Mouse (Mus musculus) megakaryocyte-erythroid progenitor cell, adult 5-6 weeks (primary cell): Measurements from ENCODE around the gene Ttc24. TPM values are rescaled to one million over a fixed set of nuclear protein-coding genes. Genes with fewer than 3 reads are reported as not detected.

ENCODE experiments used
- ATAC-seq: replicated peaks from 2 replicates; pipeline ENCODE4 v1.8.0; 2016; ENCODE audit warnings: mild to moderate bottlenecking, inconsistent platforms; ENCODE audit not compliant: severe bottlenecking, poor library complexity, low FRiP score, low TSS enrichment
- total RNA-seq, 2 experiments: library from RNA; stranded (forward) in 1 of 2; stranded (reverse) in 1 of 2; fragments of 200-1000, 215-1000 nt in 1 of 2; fragments of >200 nt in 1 of 2; fragmentation: Nextera tagmentation in 1 of 2; gene quantifications; 2 replicates each; pipeline ENCODE4 v1.2.3; 2014 to 2017

Gene Ttc24
- total RNA-seq, 2 experiments from 2014 or later = not detected

DNA sequence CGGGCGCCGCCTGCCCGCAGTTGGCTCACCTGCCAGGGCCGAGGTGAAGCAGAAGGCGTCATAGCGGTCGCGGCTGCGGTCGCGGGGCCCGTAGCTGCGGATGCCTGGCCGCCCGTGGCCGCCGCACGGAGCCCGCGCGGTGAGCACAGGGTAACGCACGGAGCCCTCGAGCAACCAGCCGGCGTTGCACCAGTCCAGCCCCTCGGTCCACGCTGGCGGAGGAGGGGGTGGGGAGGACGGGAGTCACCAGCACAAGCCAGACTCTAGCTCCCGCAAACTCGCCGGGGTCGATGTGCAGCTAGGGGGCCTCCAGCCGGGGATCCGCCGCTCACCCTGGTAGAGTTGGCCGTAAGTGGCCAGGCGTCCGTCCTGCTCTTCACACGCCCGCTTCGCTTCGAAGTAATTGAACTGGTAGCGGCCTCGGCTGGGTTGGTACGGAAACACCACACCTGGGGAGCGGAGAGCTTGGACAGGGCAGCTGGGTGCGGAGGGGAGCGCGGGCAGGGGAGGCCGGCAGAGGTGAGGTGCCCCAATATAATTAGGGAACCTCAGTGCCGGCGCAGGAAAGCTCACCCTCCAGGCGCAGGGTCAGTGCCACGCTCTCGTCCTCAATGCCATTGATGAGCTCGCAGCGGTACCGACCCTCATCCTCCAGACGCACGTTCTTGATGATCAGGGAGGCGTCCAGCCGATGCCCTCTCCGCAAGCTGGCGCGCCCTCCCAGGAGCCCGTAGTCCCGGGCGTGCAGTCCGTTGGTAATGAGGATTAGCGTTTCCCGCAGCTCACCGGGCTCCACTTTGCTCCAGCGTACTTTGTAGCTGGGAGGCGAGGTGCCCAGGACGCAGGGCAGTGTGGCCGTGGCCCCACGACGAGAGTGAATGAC is 54.7 kb downstream of the Ttc24 start:
- 0 out of 2 replicates have a peak, but pooled peaks have one; percentile 1 for ATAC-seq

DNA sequence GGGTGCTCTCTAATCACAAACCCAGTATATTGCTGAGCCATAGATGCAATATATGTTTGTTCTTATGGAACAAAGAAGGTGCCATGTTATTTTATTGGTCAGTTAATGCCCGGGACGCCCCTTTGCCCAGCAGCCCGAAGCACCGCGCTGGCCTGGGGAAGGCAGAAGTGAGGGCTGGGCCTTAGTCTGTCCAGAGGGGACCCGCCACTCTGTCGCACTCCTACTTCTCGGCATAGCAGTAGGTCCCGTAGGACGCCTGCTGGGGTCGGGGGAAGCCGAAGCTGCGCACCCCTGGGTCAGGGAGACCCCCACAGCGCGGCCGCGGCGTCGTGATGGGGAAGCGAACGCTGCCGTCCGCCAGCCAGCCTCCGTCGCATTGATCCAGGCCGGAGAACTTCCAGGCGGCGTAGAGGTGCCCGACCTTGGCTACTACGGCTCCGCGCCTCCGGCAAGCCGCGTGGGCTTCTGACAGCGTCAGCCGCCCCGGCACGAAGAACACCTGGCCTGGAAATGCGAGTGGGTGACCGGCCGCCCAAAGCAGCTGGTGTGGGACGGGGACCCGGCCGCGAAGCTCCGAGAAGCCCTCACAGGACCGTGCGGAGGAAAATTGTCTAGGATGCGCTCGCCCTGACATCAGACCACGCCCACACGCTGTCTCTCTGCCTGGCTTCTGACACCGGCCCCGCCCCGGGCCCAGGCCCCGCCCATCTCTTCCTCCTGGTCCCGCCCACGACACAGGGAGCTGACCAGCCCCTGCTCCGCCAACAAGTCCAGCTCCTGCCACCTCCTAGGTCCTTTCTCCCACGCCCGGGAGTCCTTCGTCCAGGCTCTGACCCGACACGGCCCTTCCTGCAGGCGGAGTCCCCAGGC is 55.5 kb downstream of the Ttc24 start:
- peak; percentile 92 for ATAC-seq

Other genes with a start within 250 kb of the Ttc24 start
- gene Sh2d2a, start 231.5 kb downstream of the Ttc24 start, total RNA-seq (2014; fragmentation: Nextera tagmentation) = 0.74 and 2.2 TPM in 2 replicates
- gene Sh2d2a, start 231.5 kb downstream of the Ttc24 start, total RNA-seq (2017) = 5.2 TPM in 1 of 2 replicates, not detected in the other
- 39.9 and 52.2 TPM in 2 replicates for gene Prcc, start 192.7 kb downstream of the Ttc24 start, total RNA-seq (2014; fragmentation: Nextera tagmentation)
- gene Prcc, start 192.7 kb downstream of the Ttc24 start, total RNA-seq (2017) = 30.1 and 48.5 TPM in 2 replicates
- 676 and 813 TPM in 2 replicates for gene Hdgf, start 172.0 kb downstream of the Ttc24 start, total RNA-seq (2014; fragmentation: Nextera tagmentation)
- gene Hdgf, start 172.0 kb downstream of the Ttc24 start, total RNA-seq (2017) = 908 and 1,020 TPM in 2 replicates
- gene Mrpl24, start 158.8 kb downstream of the Ttc24 start, total RNA-seq (2014; fragmentation: Nextera tagmentation) = 147 and 201 TPM in 2 replicates
- 116 and 118 TPM in 2 replicates for gene Mrpl24, start 158.8 kb downstream of the Ttc24 start, total RNA-seq (2017)
- 65.1 and 78.0 TPM in 2 replicates for gene Isg20l2, start 148.0 kb downstream of the Ttc24 start, total RNA-seq (2014; fragmentation: Nextera tagmentation)
- 60.4 and 61.7 TPM in 2 replicates for gene Isg20l2, start 148.0 kb downstream of the Ttc24 start, total RNA-seq (2017)
- 26.9 and 34.3 TPM in 2 replicates for gene Rrnad1, start 147.6 kb downstream of the Ttc24 start, total RNA-seq (2014; fragmentation: Nextera tagmentation)
- gene Rrnad1, start 147.6 kb downstream of the Ttc24 start, total RNA-seq (2017) = 4.1 and 10.0 TPM in 2 replicates
- 2.8 TPM in 1 of 2 replicates, not detected in the other for gene Crabp2, start 129.6 kb downstream of the Ttc24 start, total RNA-seq (2014; fragmentation: Nextera tagmentation)
- 1.2 TPM in 1 of 2 replicates, not detected in the other for gene Crabp2, start 129.6 kb downstream of the Ttc24 start, total RNA-seq (2017)
- gene Nes, start 107.2 kb downstream of the Ttc24 start, total RNA-seq (2014; fragmentation: Nextera tagmentation) = not detected in 2 replicates
- gene Nes, start 107.2 kb downstream of the Ttc24 start, total RNA-seq (2017) = 0.84 TPM in 1 of 2 replicates, not detected in the other
- gene Bcan, start 78.1 kb downstream of the Ttc24 start, total RNA-seq (2014; fragmentation: Nextera tagmentation) = not detected in 2 replicates
- gene Bcan, start 78.1 kb downstream of the Ttc24 start, total RNA-seq (2017) = not detected in 2 replicates
- not detected in 2 replicates for gene Hapln2, start 50.7 kb downstream of the Ttc24 start, total RNA-seq (2014; fragmentation: Nextera tagmentation)
- not detected in 2 replicates for gene Hapln2, start 50.7 kb downstream of the Ttc24 start, total RNA-seq (2017)
- gene Gpatch4, start 35.2 kb downstream of the Ttc24 start, total RNA-seq (2014; fragmentation: Nextera tagmentation) = 48.6 and 79.2 TPM in 2 replicates
- 81.0 and 81.9 TPM in 2 replicates for gene Gpatch4, start 35.2 kb downstream of the Ttc24 start, total RNA-seq (2017)
- 36.8 and 68.7 TPM in 2 replicates for gene Naxe, start 19.8 kb downstream of the Ttc24 start, total RNA-seq (2014; fragmentation: Nextera tagmentation)
- gene Naxe, start 19.8 kb downstream of the Ttc24 start, total RNA-seq (2017) = 21.8 and 25.8 TPM in 2 replicates
- 9.7 and 16.0 TPM in 2 replicates for gene Iqgap3, start 3.7 kb upstream of the Ttc24 start, total RNA-seq (2014; fragmentation: Nextera tagmentation)
- 6.6 and 15.2 TPM in 2 replicates for gene Iqgap3, start 3.7 kb upstream of the Ttc24 start, total RNA-seq (2017)
- gene Mef2d, start 64.1 kb upstream of the Ttc24 start, total RNA-seq (2014; fragmentation: Nextera tagmentation) = 91.9 and 97.4 TPM in 2 replicates
- gene Mef2d, start 64.1 kb upstream of the Ttc24 start, total RNA-seq (2017) = 19.7 and 50.5 TPM in 2 replicates
- gene Rhbg, start 176.4 kb upstream of the Ttc24 start, total RNA-seq (2014; fragmentation: Nextera tagmentation) = not detected in 2 replicates
- gene Rhbg, start 176.4 kb upstream of the Ttc24 start, total RNA-seq (2017) = not detected in 2 replicates
- not detected in 2 replicates for gene Gm38392, start 208.9 kb upstream of the Ttc24 start, total RNA-seq (2014; fragmentation: Nextera tagmentation)
- not detected in 2 replicates for gene Gm38392, start 208.9 kb upstream of the Ttc24 start, total RNA-seq (2017)
- 7.2 and 19.5 TPM in 2 replicates for gene Tsacc, start 218.7 kb upstream of the Ttc24 start, total RNA-seq (2014; fragmentation: Nextera tagmentation)
- gene Tsacc, start 218.7 kb upstream of the Ttc24 start, total RNA-seq (2017) = 9.8 TPM in 1 of 2 replicates, not detected in the other
- 703 and 802 TPM in 2 replicates for gene Cct3, start 218.8 kb upstream of the Ttc24 start, total RNA-seq (2014; fragmentation: Nextera tagmentation)
- 484 and 489 TPM in 2 replicates for gene Cct3, start 218.8 kb upstream of the Ttc24 start, total RNA-seq (2017)
- gene Glmp, start 246.7 kb upstream of the Ttc24 start, total RNA-seq (2014; fragmentation: Nextera tagmentation) = 39.2 and 70.5 TPM in 2 replicates
- 7.0 and 19.7 TPM in 2 replicates for gene Glmp, start 246.7 kb upstream of the Ttc24 start, total RNA-seq (2017)